24 mouse cellular contexts compared by ENCODE assay signal in genomic region chr15:100986479-100986878, GRCm38 (mm10).
"Had no signal": no experiment of that assay in that cellular context is flagged by ENCODE, and none has a peak within 500 bp of the region (broad histone marks: within the 10 kb centered on the region; RNA-seq: fewer than 3 reads in every experiment).

No protein-coding gene starts in this region.

- H3K27me3 ChIP-seq: midbrain, embryonic 12.5 days; neural tube, embryonic 15.5 days had no signal

- H3K36me3 ChIP-seq: limb, embryonic 10.5 days; limb, embryonic 13.5 days; liver, embryonic 12.5 days; liver, embryonic 15.5 days; lung, embryonic 15.5 days; midbrain, embryonic 12.5 days had no signal

- H3K27ac ChIP-seq: kidney, postnatal 0 days; layer of hippocampus, adult 2 months; limb, embryonic 10.5 days; limb, embryonic 13.5 days; liver, embryonic 12.5 days; liver, embryonic 15.5 days; lung, embryonic 15.5 days; midbrain, embryonic 12.5 days; neural tube, embryonic 15.5 days; stomach, postnatal 0 days had no signal

- H3K4me3 ChIP-seq: layer of hippocampus, adult 2 months; limb, embryonic 10.5 days; limb, embryonic 13.5 days; liver, embryonic 12.5 days; liver, embryonic 15.5 days; lung, embryonic 15.5 days; midbrain, embryonic 12.5 days; myocyte; neural tube, embryonic 15.5 days had no signal

- H3K9me3 ChIP-seq: limb, embryonic 10.5 days; limb, embryonic 13.5 days; liver, embryonic 12.5 days; liver, embryonic 15.5 days; lung, embryonic 15.5 days; midbrain, embryonic 12.5 days; neural tube, embryonic 15.5 days had no signal

- H3K4me2 ChIP-seq: limb, embryonic 13.5 days; liver, embryonic 12.5 days; liver, embryonic 15.5 days; lung, embryonic 15.5 days; midbrain, embryonic 12.5 days; neural tube, embryonic 15.5 days had no signal

- H3K9ac ChIP-seq: limb, embryonic 13.5 days; liver, embryonic 12.5 days; liver, embryonic 15.5 days; lung, embryonic 15.5 days; midbrain, embryonic 12.5 days; neural tube, embryonic 15.5 days had no signal

- ATAC-seq: liver, embryonic 12.5 days; midbrain, embryonic 16.5 days had no signal

- DNase-seq: kidney, postnatal 25 days; layer of hippocampus, adult 9-11 months; liver; lung, adult 18-20 months; lung, postnatal 10 days; lung, postnatal 36 days; right cerebral cortex, adult 18-20 months; right cerebral cortex, postnatal 14 days; right cerebral cortex, postnatal 4 days; thymus, adult 2 months; thymus, postnatal 14 days; thymus, postnatal 4 days had no signal
